Mouse (Mus musculus) G1E-ER4 (cell line): ENCODE data around the gene Stat6. TPM values are rescaled to one million over a fixed set of nuclear protein-coding genes. Genes with fewer than 3 reads are reported as not detected.

Source experiments
- GATA1 ChIP-seq: IDR thresholded peaks from one replicate; pipeline ENCODE4 v1.8.0; 2012; ENCODE audit warnings: low read length, inconsistent platforms
- polyA plus RNA-seq: library from polyadenylated mRNA; stranded (reverse); fragments of >175 nt; gene quantifications from 2 replicates; pipeline ENCODE4 v1.2.3, GENCODE M21; 2012

Stat6 gene
- polyA plus RNA-seq, 1 experiment: 30.3 TPM

- no peak for TF ChIP-seq GATA1
Observed at GRCm38 (mm10) chr10:127674794-127675522, 32.2 kb downstream of the Stat6 start.

- TF ChIP-seq GATA1: no peak
Observed at GRCm38 (mm10) chr10:127675859-127676398, 33.1 kb downstream of the Stat6 start.

- TF ChIP-seq GATA1: no peak
Observed at GRCm38 (mm10) chr10:127676691-127677548, 34.1 kb downstream of the Stat6 start.

DNA sequence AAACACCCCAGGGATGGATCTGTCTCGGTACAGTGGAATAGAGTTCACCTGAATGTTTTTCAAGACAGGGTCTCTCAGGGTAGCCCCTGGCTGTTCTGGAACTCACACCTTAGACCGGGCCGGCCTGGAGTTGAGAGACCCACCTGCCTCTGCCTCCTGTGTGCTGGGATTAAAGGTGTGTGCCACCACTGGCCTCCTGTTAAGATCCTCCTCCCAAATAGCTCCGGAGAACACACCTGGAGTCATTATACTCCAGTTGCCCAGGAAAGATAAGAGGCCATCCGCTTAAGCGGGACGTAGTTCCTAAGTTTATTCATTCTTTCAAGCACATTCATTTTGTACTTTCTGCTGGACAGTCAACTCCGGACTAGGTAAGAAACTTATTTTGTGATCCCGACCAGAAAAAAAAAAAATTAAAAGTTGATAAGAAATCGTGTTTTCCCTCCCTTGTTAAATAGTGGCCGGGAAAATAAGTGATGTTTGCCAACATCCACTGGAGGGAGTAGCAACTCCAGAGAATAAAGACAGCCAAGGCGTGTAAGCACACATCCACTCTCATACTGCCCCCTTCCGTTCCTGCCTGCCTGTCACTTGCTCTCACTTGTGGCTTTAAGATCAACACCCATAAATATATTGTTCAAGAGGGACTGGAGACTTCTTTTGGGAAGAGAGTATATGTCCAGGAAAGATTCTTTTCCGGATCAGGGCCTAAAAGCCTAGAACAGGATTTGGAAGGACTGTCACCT, 35.0 kb downstream of the Stat6 start:
- no peak for TF ChIP-seq GATA1

DNA sequence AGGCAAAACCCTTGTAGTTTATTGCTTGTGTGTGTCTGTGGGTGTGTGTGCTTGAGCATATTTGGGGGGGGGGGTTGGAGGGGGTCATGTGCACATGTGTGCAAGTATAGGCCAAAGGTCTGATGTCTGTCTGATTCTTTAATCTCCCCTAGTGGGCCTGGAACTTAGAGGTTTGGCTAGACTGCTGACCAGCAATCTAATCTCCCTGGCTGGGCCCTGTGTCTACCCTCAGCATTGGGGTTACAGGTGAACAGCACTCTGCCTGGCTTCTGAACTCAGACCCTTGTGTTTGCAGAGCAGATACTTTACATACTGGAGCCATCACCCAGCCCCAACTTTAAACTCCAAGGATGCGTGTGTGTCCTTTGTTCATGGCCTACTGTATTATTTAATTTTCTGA, 36.4 kb downstream of the Stat6 start:
- TF ChIP-seq GATA1: no peak

DNA sequence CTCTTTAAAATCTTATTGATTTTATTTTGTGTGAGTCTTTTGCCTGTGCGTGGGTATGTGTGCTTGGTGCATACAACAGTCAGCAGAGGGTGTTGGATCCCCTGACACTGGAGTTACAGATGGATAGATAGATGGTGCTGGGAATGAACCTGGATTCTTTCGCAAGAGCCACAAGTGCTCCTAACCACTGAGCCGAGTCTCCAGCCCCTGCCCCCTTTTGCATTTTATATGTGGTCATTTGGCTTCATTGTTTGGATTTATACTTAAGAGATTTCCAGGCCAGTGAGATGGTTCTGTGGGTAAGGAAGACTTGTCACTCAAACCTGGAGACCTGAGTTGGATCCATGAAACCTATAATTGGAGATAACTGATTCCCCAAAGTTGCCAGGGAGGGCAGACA, 37.1 kb downstream of the Stat6 start:
- TF ChIP-seq GATA1: no peak

GRCm38 (mm10) chr10:127682886-127683285, 40.1 kb downstream of the Stat6 start:
- no peak for TF ChIP-seq GATA1

GRCm38 (mm10) chr10:127691053-127691452, 48.3 kb downstream of the Stat6 start:
- TF ChIP-seq GATA1: no peak

DNA sequence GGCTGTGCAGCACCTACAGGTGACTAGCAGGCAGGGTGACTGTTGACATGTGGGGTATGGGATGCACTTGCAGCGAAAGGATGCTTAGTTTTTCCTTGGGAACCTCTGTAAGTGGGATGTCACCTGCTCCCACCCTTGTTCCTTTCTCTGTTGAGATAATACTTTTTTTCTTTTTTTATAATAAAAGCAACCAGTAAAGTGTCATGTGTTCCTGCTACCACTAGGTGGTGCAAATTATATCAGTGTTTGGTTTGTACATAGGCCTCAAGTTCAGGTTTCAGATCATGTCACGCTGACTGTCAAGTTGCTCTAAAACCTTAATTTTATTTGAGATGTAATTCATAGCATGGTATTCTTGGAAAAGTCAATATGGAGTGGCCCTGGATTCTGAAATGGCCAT, 51.9 kb downstream of the Stat6 start:
- TF ChIP-seq GATA1: no peak

- no peak for TF ChIP-seq GATA1
Observed at GRCm38 (mm10) chr10:127695775-127696174, 53.0 kb downstream of the Stat6 start.

DNA sequence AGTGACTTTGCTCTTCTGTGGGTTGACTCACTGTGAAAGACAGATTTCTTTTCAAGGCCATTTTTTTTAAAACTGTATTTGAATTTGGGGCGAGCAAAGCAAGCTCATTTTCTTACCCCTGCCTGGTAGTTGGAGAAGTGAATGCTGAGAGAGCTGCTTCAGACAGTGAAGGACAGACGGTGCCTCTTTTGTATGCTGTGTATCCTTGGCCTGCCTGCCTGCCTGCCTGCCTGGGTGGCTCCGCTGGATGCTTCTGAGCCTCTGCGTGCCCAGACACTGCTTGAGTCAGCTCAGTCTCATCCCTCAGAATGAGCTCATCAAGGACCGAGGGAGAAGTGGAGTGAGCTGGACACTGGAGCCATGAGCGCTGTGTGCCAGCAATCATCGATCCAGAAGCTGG, 56.2 kb downstream of the Stat6 start:
- no peak for TF ChIP-seq GATA1

- TF ChIP-seq GATA1: no peak
Observed at GRCm38 (mm10) chr10:127703299-127703698, 60.5 kb downstream of the Stat6 start.

DNA sequence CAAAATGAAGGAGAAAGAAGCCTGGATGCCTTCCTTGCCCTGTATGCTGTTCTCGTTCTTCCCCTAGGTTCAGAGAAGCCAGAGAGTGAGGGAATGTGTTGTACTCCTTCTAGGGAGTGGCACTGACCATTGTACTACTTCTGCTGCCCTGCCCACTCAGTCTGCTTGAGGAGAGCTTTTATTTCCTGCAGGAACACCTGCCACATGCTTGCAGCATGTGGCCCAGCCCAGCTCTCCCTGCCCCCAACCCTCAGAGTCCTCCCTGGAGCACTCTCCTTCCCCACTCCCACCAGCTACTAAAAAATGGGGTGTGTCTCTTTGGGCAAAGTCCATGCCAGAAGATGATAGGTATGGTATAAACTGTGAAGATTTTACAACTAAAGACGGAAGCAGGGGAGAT, 61.5 kb downstream of the Stat6 start:
- TF ChIP-seq GATA1: no peak

DNA sequence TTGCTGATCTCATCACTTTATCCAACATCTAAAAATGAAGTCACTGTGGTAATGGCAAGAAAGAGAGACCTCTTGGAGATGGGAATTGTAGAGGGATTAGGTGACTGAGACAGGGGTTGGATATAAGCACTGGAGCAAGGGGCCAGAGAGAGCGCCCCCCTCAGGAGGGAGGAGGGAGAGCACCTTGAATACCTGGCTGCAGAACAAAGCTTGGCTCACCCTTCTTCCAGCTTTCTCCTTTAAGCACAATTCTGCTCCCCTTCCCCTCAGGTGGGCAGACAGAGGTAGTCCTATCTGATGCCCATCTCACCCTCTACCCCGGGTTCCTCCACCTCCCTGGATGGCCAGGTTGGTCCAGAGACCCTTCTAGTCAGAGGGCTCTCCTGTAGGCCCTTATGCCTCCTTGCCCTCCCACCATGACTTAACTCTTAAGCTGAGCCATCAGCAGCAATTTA, 62.0 kb downstream of the Stat6 start, which contains the start of gene Myo1a:
Myo1a (plus strand) TSS at position 405 of the 455 bp plus-strand sequence.
- no peak for TF ChIP-seq GATA1

- no peak for TF ChIP-seq GATA1
Observed at GRCm38 (mm10) chr10:127705783-127706182, 63.0 kb downstream of the Stat6 start.
